Mouse (Mus musculus): ENCODE data around the gene Ifnz.
"Not testable (repeated sequence)": the region's sequence is repeated elsewhere in the genome, so short reads cannot be mapped to it uniquely, and the experiment has no call there.

GRCm38 (mm10) chr4:88776622-88777021 lies 5.3 kb upstream of the Ifnz start, which contains the start of gene Gm13289:
- not testable (repeated sequence) for TF ChIP-seq CTCF (IDR thresholded peaks at IDR 0.05; ENCODE audit: control insufficient read depth, insufficient read depth, insufficient read length); CEBPB (IDR thresholded peaks at IDR 0.05; ENCODE audit: low read depth); MYOD1 (IDR thresholded peaks at IDR 0.05; ENCODE audit: control insufficient read depth, insufficient read length, low read depth)
